Mouse (Mus musculus): ENCODE data around the gene Thoc6.

The Thoc6 gene

GRCm38 (mm10) chr17:23683856-23684672 lies 10.4 kb upstream of the Thoc6 start, which contains the start of gene Cldn9:
Cldn9 (minus strand) TSS chr17:23684026.
- CTCF ChIA-PET = interaction anchor here (0.6 to 3.9 kb wide), 16 partner anchors 10 to 484 kb away, joined by 3 to 15 read pairs (median 3); partner anchors contain the start of genes Bicdl2 (in 1 of the 4), Elob (in 1 of the 4), Prss32 (in 1 of the 4) and Prss41 (in 1 of the 4)
- POLR2A ChIA-PET = interaction anchor here (0.7 to 5.3 kb wide), 23 partner anchors 8 to 112 kb away, joined by 3 to 70 read pairs (median 4); partner anchors contain the start of genes Mmp25 (in 1 of the 4), Thoc6 (in 1 of the 4) and Zscan10 (in 1 of the 4)

GRCm38 (mm10) chr17:23683226-23683625 lies 9.5 kb upstream of the Thoc6 start:
- CTCF ChIA-PET = interaction anchor here in 3 of 4 experiments (0.7 to 3.9 kb wide), 10 partner anchors 11 to 161 kb away, joined by 3 to 15 read pairs (median 4); partner anchors contain the start of genes Prss32 (in 1 of the 3) and Prss41 (in 1 of the 3)
- POLR2A ChIA-PET = interaction anchor here in 3 of 4 experiments (0.5 to 5.3 kb wide), 16 partner anchors 9 to 120 kb away, joined by 3 to 70 read pairs (median 4); partner anchors contain the start of gene Pkmyt1 (in 1 of the 3)

GRCm38 (mm10) chr17:23682530-23682929 lies 8.8 kb upstream of the Thoc6 start:
- POLR2A ChIA-PET = interaction anchor here in 3 of 4 experiments (0.5 to 5.3 kb wide), 14 partner anchors 8 to 120 kb away, joined by 3 to 70 read pairs (median 4); partner anchors contain the start of gene Pkmyt1 (in 1 of the 3)
- CTCF ChIA-PET = interaction anchor here in 3 of 4 experiments (0.9 to 3.9 kb wide), 7 partner anchors 15 to 79 kb away, joined by 3 to 15 read pairs (median 5); no protein-coding TSS in a partner anchor

GRCm38 (mm10) chr17:23682092-23682491 lies 8.4 kb upstream of the Thoc6 start:
- CTCF ChIA-PET = interaction anchor here in 3 of 4 experiments (0.9 to 1.4 kb wide), 6 partner anchors 14 to 78 kb away, joined by 3 to 7 read pairs (median 4); no protein-coding TSS in a partner anchor

GRCm38 (mm10) chr17:23681086-23681485 lies 7.4 kb upstream of the Thoc6 start:
- POLR2A ChIA-PET = interaction anchor here in 3 of 4 experiments (0.9 to 5.3 kb wide), 7 partner anchors 13 to 78 kb away, joined by 3 to 70 read pairs (median 4); no protein-coding TSS in a partner anchor
- CTCF ChIA-PET = no interaction called here

More at GRCm38 (mm10) chr17:23682092-23682491, 8.4 kb upstream of the Thoc6 start:
- POLR2A ChIA-PET = interaction anchor here in 3 of 4 experiments (0.6 to 5.3 kb wide), 16 partner anchors 8 to 121 kb away, joined by 3 to 70 read pairs (median 4); partner anchors contain the start of gene Pkmyt1 (in 1 of the 3)

GRCm38 (mm10) chr17:23680336-23680735 lies 6.7 kb upstream of the Thoc6 start:
- CTCF ChIA-PET = interaction anchor here in 2 of 4 experiments (0.7 to 1.7 kb wide), 5 partner anchors 20 to 66 kb away, joined by 3 to 6 read pairs (median 4); partner anchors contain the start of gene Mmp25 (in 1 of the 2)

GRCm38 (mm10) chr17:23679127-23679835 lies 5.6 kb upstream of the Thoc6 start, which contains the start of gene Cldn6:
Cldn6 (plus strand) TSS chr17:23679249.
- ChIA-PET POLR2A (interaction anchor here (0.7 to 2.2 kb wide), 13 partner anchors 11 to 572 kb away, joined by 3 to 13 read pairs (median 3); partner anchors contain the start of gene Ccnf (in 1 of the 4)), CTCF (interaction anchor here in 2 of 4 experiments (1.1 to 1.7 kb wide), 4 partner anchors 15 to 27 kb away, joined by 3 to 6 read pairs (median 4); no protein-coding TSS in a partner anchor)

More at GRCm38 (mm10) chr17:23680336-23680735, 6.7 kb upstream of the Thoc6 start:
- POLR2A ChIA-PET = interaction anchor here in 3 of 4 experiments (0.5 to 2.2 kb wide), 17 partner anchors 12 to 79 kb away, joined by 3 to 13 read pairs (median 3); no protein-coding TSS in a partner anchor

GRCm38 (mm10) chr17:23677236-23677679 lies 3.6 kb upstream of the Thoc6 start, which contains the start of gene Tnfrsf12a:
Tnfrsf12a (minus strand) TSS chr17:23677468.
- CTCF ChIA-PET = interaction anchor here in 1 of 4 experiments (0.6 kb wide), 1 partner anchor 33 kb away, joined by 3 read pairs; no protein-coding TSS in a partner anchor
- POLR2A ChIA-PET = interaction anchor here in 3 of 4 experiments (1.1 to 1.6 kb wide), 4 partner anchors 9 to 48 kb away, joined by 3 to 5 read pairs (median 4); no protein-coding TSS in a partner anchor

GRCm38 (mm10) chr17:23676473-23677031 lies 2.9 kb upstream of the Thoc6 start:
- ChIA-PET POLR2A (interaction anchor here in 3 of 4 experiments (0.9 to 2.2 kb wide), 12 partner anchors 9 to 126 kb away, joined by 3 to 9 read pairs (median 4); partner anchors contain the start of gene Zfp13 (in 1 of the 3)), CTCF (interaction anchor here (0.5 to 3.1 kb wide), 12 partner anchors 12 to 1372 kb away, joined by 3 to 12 read pairs (median 3); partner anchors contain the start of gene Abca3 (in 1 of the 4))

- CTCF ChIA-PET = interaction anchor here (0.6 to 3.1 kb wide), 13 partner anchors 11 to 1371 kb away, joined by 3 to 12 read pairs (median 3); partner anchors contain the start of gene Abca3 (in 1 of the 4)
- POLR2A ChIA-PET = interaction anchor here in 3 of 4 experiments (0.6 to 2.5 kb wide), 15 partner anchors 8 to 127 kb away, joined by 3 to 11 read pairs (median 5); partner anchors contain the start of genes Paqr4 (in 1 of the 3) and Zfp13 (in 1 of the 3)
Measured at GRCm38 (mm10) chr17:23675564-23676281, 2.0 kb upstream of the Thoc6 start.

- ChIA-PET CTCF (interaction anchor here in 1 of 4 experiments (1.0 to 3.1 kb wide), 5 partner anchors 10 to 72 kb away, joined by 3 to 12 read pairs (median 4); partner anchors contain the start of gene Bicdl2), POLR2A (interaction anchor here in 2 of 4 experiments (0.7 to 2.5 kb wide), 14 partner anchors 8 to 128 kb away, joined by 3 to 11 read pairs (median 5); partner anchors contain the start of genes Mmp25 (in 1 of the 2) and Paqr4 (in 1 of the 2))
Measured at GRCm38 (mm10) chr17:23675127-23675526, 1.4 kb upstream of the Thoc6 start.

- ChIA-PET CTCF (interaction anchor here in 1 of 4 experiments (0.7 to 3.1 kb wide), 6 partner anchors 9 to 73 kb away, joined by 3 to 12 read pairs (median 4); partner anchors contain the start of genes Bicdl2 and Zscan10), POLR2A (interaction anchor here in 2 of 4 experiments (0.6 to 2.5 kb wide), 17 partner anchors 8 to 481 kb away, joined by 3 to 11 read pairs (median 4); partner anchors contain the start of genes Mmp25 (in 1 of the 2), Zfp213 (in 1 of the 2) and Zfp40 (in 1 of the 2))
Measured at GRCm38 (mm10) chr17:23674271-23674952, 730 bp upstream of the Thoc6 start.

- POLR2A ChIA-PET = interaction anchor here in 1 of 4 experiments (0.7 to 1.1 kb wide), 5 partner anchors 12 to 80 kb away, joined by 3 to 4 read pairs (median 3); partner anchors contain the start of gene Pkmyt1
- CTCF ChIA-PET = interaction anchor here in 2 of 4 experiments (0.8 to 1.1 kb wide), 2 partner anchors 43 kb away, joined by 3 to 4 read pairs; no protein-coding TSS in a partner anchor
Measured at GRCm38 (mm10) chr17:23672761-23673160, 921 bp downstream of the Thoc6 start.

- ChIA-PET CTCF (interaction anchor here in 2 of 4 experiments (1.1 to 1.5 kb wide), 3 partner anchors 34 to 77 kb away, joined by 3 to 6 read pairs (median 3); no protein-coding TSS in a partner anchor), POLR2A (interaction anchor here in 1 of 4 experiments (0.8 kb wide), 1 partner anchor 9 kb away, joined by 8 read pairs; no protein-coding TSS in a partner anchor)
Measured at GRCm38 (mm10) chr17:23671519-23671918, 2.2 kb downstream of the Thoc6 start.

All from embryonic stem cell, embryonic (primary cell).